Mouse (Mus musculus): Measurements from ENCODE around the gene Gm30191.

Gm30191 gene

GRCm38 (mm10) chr4:134246719-134247258 lies at the start of gene Gm30191:
Gene Gm30191 (plus strand): TSS chr4:134246935.
- DNase-seq = no peak

- DNase-seq = no peak
These were observed 47.4 kb upstream of the Gm30191 start for GRCm38 (mm10) chr4:134199371-134199770.

GRCm38 (mm10) chr4:134202904-134203303 lies 43.8 kb upstream of the Gm30191 start, which contains the start of gene Gm7534:
Gene Gm7534 (minus strand): TSS chr4:134203004.
- DNase-seq = no peak

GRCm38 (mm10) chr4:134203340-134203896 lies 43.3 kb upstream of the Gm30191 start:
- DNase-seq = no peak

- no peak for DNase-seq
These were observed 40.2 kb upstream of the Gm30191 start for GRCm38 (mm10) chr4:134206488-134207053.

GRCm38 (mm10) chr4:134222793-134223600 lies 23.7 kb upstream of the Gm30191 start:
- DNase-seq = no peak

- DNase-seq = no peak
These were observed 19.5 kb upstream of the Gm30191 start, which contains the start of gene Catsper4 for GRCm38 (mm10) chr4:134227194-134227593. Gene Catsper4 (minus strand): TSS chr4:134227383.

GRCm38 (mm10) chr4:134230431-134230830 lies 16.3 kb upstream of the Gm30191 start:
- no peak for DNase-seq

GRCm38 (mm10) chr4:134234876-134235275 lies 11.9 kb upstream of the Gm30191 start:
- DNase-seq = no peak

- no peak for DNase-seq
These were observed 9.0 kb upstream of the Gm30191 start for GRCm38 (mm10) chr4:134237582-134238278.

GRCm38 (mm10) chr4:134238279-134238651 lies 8.5 kb upstream of the Gm30191 start, which contains the start of gene Cnksr1:
Gene Cnksr1 (minus strand): TSS chr4:134238399.
- DNase-seq = no peak

- DNase-seq = no peak
These were observed 8.0 kb upstream of the Gm30191 start for GRCm38 (mm10) chr4:134238686-134239085.

- no peak for DNase-seq
These were observed 3.1 kb upstream of the Gm30191 start, which contains the start of gene E130218I03Rik for GRCm38 (mm10) chr4:134243516-134244250. Gene E130218I03Rik (plus strand): TSS chr4:134243662.

- DNase-seq = peak; percentile 95 to 97
These were observed 1.4 kb upstream of the Gm30191 start, which contains the start of gene Zfp593 for GRCm38 (mm10) chr4:134245148-134245843. Gene Zfp593 (minus strand): TSS chr4:134245592.

GRCm38 (mm10) chr4:134246256-134246655 lies 479 bp upstream of the Gm30191 start:
- DNase-seq = no peak

- DNase-seq = peak; percentile 71
These were observed 2.9 kb downstream of the Gm30191 start for GRCm38 (mm10) chr4:134249651-134250050.

- DNase-seq = no peak
These were observed 3.6 kb downstream of the Gm30191 start for GRCm38 (mm10) chr4:134250116-134250929.

GRCm38 (mm10) chr4:134250930-134251240 lies 4.2 kb downstream of the Gm30191 start:
- DNase-seq = no peak

- DNase-seq = peak; percentile 37 to 52
These were observed 4.8 kb downstream of the Gm30191 start for GRCm38 (mm10) chr4:134251241-134252130.

Data from thymus, postnatal 36 days (tissue).